Mouse (Mus musculus): ENCODE data around the gene Camta1. TPM values are rescaled to one million over a fixed set of nuclear protein-coding genes. Genes with fewer than 3 reads are reported as not detected.

Camta1 gene
- polyA plus RNA-seq, 1 experiment = 7.7 TPM

DNA sequence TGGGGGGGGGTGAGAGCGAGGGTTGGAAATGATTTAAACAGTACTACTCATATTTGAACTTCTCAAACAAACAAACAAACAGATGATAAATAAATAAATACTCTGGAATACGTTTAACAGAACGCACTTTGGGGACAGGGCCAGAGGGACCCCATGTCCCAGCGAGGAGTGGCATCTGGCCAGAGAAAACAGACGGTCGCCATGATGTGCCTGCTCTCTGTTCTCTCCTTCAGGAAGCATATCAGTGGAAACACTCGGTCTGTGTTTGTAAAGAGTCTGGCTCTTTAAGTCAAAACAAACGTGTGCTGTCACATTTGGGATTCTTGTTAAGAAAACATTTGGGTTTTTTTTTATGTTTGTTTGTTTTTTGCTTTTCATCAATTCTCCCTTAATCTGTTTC lies 439.3 kb downstream of the Camta1 start:
- no peak for DNase-seq
- no peaks in the 10 kb centered on the region for H3K36me3 ChIP-seq (ENCODE audit: control insufficient read depth, insufficient read depth, low read length)
- no peak overlapping the region for H3K27ac ChIP-seq (ENCODE audit: insufficient read depth, low read depth, low read length)
- no peaks in the 10 kb centered on the region for H3K4me1 ChIP-seq (ENCODE audit: control insufficient read depth, insufficient read depth, low read length)
- 57% methylated on average over 8 of the region's 8 CpGs for WGBS
- no peaks in the 10 kb centered on the region for H3K27me3 ChIP-seq (replicated peaks; ENCODE audit: control insufficient read depth, insufficient read depth, low read length)
- TF ChIP-seq POLR2A (IDR thresholded peaks at IDR 0.05; ENCODE audit: low read depth, low read length) (no peak), CTCF (conservative IDR thresholded peaks at IDR 0.05; ENCODE audit: insufficient read depth, insufficient read length, low read depth, low read length) (no peak)
- no peak overlapping the region for H3K4me3 ChIP-seq (ENCODE audit: insufficient read depth, low read depth, low read length)

DNA sequence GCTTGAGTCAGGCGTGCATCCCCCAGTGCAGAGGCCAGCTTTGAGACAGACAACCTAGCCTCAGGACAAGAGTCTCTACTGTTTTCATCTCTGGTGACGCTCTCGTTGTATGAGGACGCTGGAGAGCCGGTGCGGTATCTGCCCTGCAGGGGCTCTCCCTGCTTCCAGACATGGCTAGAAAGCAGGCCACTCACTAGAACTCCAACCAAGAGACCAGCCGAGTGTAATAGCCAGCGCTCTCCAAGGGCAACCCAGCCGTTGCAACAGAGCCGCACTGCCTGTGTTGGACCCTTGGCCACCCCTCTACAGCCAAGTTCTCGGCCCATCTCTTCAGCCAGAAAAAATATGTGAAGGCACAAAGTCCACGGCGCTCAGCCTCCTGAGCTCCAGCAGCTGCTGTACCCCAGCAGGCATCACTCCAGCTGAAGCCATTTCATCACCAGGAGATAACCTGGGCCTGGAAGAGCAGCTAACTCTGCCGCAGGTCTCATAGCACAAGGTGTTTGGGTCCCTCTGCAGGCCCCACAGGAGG lies 443.3 kb downstream of the Camta1 start:
- Histone ChIP-seq H3K27me3 (replicated peaks; ENCODE audit: control insufficient read depth, insufficient read depth, low read length) (no peaks in the 10 kb centered on the region), H3K4me1 (ENCODE audit: control insufficient read depth, insufficient read depth, low read length) (no peaks in the 10 kb centered on the region), H3K27ac (ENCODE audit: insufficient read depth, low read depth, low read length) (no peak overlapping the region), H3K4me3 (ENCODE audit: insufficient read depth, low read depth, low read length) (no peak overlapping the region), H3K36me3 (ENCODE audit: control insufficient read depth, insufficient read depth, low read length) (no peaks in the 10 kb centered on the region)
- TF ChIP-seq POLR2A (IDR thresholded peaks at IDR 0.05; ENCODE audit: low read depth, low read length) = no peak
- no peak for DNase-seq
- WGBS = 76% methylated on average over 14 of the region's 14 CpGs

- no peaks in the 10 kb centered on the region for H3K36me3 ChIP-seq (ENCODE audit: control insufficient read depth, insufficient read depth, low read length)
- H3K27me3 ChIP-seq (replicated peaks; ENCODE audit: control insufficient read depth, insufficient read depth, low read length) = no peaks in the 10 kb centered on the region
- TF ChIP-seq CTCF (conservative IDR thresholded peaks at IDR 0.05; ENCODE audit: insufficient read depth, insufficient read length, low read depth, low read length) (no peak), POLR2A (IDR thresholded peaks at IDR 0.05; ENCODE audit: low read depth, low read length) (no peak)
- H3K4me3 ChIP-seq (ENCODE audit: insufficient read depth, low read depth, low read length) = no peak overlapping the region
- 62% methylated on average over 4 of the region's 4 CpGs for WGBS
- no peak for DNase-seq
- no peaks in the 10 kb centered on the region for H3K4me1 ChIP-seq (ENCODE audit: control insufficient read depth, insufficient read depth, low read length)
- H3K27ac ChIP-seq (ENCODE audit: insufficient read depth, low read depth, low read length) = no peak overlapping the region
Measured at GRCm38 (mm10) chr4:151415812-151416211, 445.9 kb downstream of the Camta1 start.

DNA sequence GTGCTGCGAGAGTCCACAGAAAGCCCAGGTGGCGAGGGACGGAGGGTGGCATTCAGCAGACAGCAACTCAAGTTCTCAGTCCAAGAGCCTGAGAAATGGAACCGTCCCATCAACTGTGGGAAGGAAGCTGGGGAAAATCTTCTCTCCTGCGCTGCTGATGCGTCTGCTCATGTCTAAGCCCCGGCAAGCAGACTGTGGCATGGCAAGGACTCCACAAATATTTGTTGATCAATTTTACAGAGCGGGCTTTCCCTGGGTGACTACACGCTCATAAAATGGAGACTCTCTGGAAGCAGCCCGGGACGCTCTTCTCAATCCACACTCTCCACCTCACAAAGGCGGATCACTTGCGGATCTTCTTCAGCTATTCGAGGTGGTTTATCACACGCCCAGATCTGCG lies 446.3 kb downstream of the Camta1 start:
- no peak for TF ChIP-seq POLR2A (IDR thresholded peaks at IDR 0.05; ENCODE audit: low read depth, low read length)
- no peak for TF ChIP-seq CTCF (conservative IDR thresholded peaks at IDR 0.05; ENCODE audit: insufficient read depth, insufficient read length, low read depth, low read length)
- H3K27ac ChIP-seq (ENCODE audit: insufficient read depth, low read depth, low read length) = no peak overlapping the region
- H3K4me1 ChIP-seq (ENCODE audit: control insufficient read depth, insufficient read depth, low read length) = no peaks in the 10 kb centered on the region
- 92% methylated on average over 16 of the region's 16 CpGs for WGBS
- no peak for DNase-seq
- H3K4me3 ChIP-seq (ENCODE audit: insufficient read depth, low read depth, low read length) = no peak overlapping the region
- H3K36me3 ChIP-seq (ENCODE audit: control insufficient read depth, insufficient read depth, low read length) = no peaks in the 10 kb centered on the region
- no peaks in the 10 kb centered on the region for H3K27me3 ChIP-seq (replicated peaks; ENCODE audit: control insufficient read depth, insufficient read depth, low read length)

DNA sequence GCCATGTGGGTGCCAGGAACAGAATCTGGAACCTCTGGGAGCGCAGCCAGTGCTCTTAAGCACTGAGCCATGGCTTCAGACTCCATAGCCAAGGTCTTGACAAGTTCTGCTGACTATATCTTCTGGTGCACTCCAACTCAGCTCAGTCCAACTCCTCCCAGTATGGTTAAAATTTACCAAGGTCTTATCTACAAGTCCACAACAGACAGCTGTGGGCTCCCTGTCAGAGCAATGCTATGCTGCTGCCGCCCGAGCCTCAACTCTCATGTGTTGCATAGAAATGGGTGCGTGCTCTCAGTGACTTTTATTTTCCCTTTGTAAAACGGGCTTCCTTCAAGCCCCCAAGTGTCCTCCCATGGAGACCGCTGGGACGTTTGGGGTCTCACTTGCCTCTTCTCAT lies 446.7 kb downstream of the Camta1 start:
- no peak overlapping the region for H3K4me3 ChIP-seq (ENCODE audit: insufficient read depth, low read depth, low read length)
- DNase-seq = peak; percentile 29
- WGBS = 86% methylated on average over 7 of the region's 7 CpGs
- H3K27ac ChIP-seq (ENCODE audit: insufficient read depth, low read depth, low read length) = no peak overlapping the region
- no peak for TF ChIP-seq POLR2A (IDR thresholded peaks at IDR 0.05; ENCODE audit: low read depth, low read length)
- no peak for TF ChIP-seq CTCF (conservative IDR thresholded peaks at IDR 0.05; ENCODE audit: insufficient read depth, insufficient read length, low read depth, low read length)
- no peaks in the 10 kb centered on the region for H3K36me3 ChIP-seq (ENCODE audit: control insufficient read depth, insufficient read depth, low read length)
- no peaks in the 10 kb centered on the region for H3K4me1 ChIP-seq (ENCODE audit: control insufficient read depth, insufficient read depth, low read length)
- no peaks in the 10 kb centered on the region for H3K27me3 ChIP-seq (replicated peaks; ENCODE audit: control insufficient read depth, insufficient read depth, low read length)

- 36% methylated on average over 14 of the region's 14 CpGs for WGBS
- no peak overlapping the region for H3K4me3 ChIP-seq (ENCODE audit: insufficient read depth, low read depth, low read length)
- TF ChIP-seq CTCF (conservative IDR thresholded peaks at IDR 0.05; ENCODE audit: insufficient read depth, insufficient read length, low read depth, low read length) (no peak), POLR2A (IDR thresholded peaks at IDR 0.05; ENCODE audit: low read depth, low read length) (no peak)
- H3K27ac ChIP-seq (ENCODE audit: insufficient read depth, low read depth, low read length) = no peak overlapping the region
- no peaks in the 10 kb centered on the region for H3K36me3 ChIP-seq (ENCODE audit: control insufficient read depth, insufficient read depth, low read length)
- no peak for DNase-seq
- no peaks in the 10 kb centered on the region for H3K27me3 ChIP-seq (replicated peaks; ENCODE audit: control insufficient read depth, insufficient read depth, low read length)
- H3K4me1 ChIP-seq (ENCODE audit: control insufficient read depth, insufficient read depth, low read length) = no peaks in the 10 kb centered on the region
Measured at GRCm38 (mm10) chr4:151411641-151412061, 450.0 kb downstream of the Camta1 start.

DNA sequence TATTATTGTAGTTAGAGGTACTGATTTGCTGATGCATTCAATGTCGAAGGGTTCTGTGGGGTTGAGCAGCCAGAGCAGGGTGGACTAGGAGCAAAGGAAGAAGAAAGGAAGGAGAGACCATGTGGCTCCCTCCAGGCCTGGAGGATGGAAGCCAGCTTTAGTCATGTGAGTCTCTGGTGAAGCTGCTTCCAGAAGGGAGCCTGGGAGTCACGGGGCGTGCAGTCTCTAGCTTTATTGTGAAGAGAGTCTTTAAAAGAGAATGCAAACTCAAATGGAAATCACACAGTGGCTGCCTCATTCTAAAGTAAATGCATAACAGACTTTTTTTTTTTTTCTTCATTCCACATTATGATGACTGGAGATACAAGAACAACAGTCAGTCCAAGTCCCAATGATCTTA lies 450.7 kb downstream of the Camta1 start:
- no peaks in the 10 kb centered on the region for H3K36me3 ChIP-seq (ENCODE audit: control insufficient read depth, insufficient read depth, low read length)
- TF ChIP-seq POLR2A (IDR thresholded peaks at IDR 0.05; ENCODE audit: low read depth, low read length) = no peak
- TF ChIP-seq CTCF (conservative IDR thresholded peaks at IDR 0.05; ENCODE audit: insufficient read depth, insufficient read length, low read depth, low read length) = no peak
- no peak overlapping the region for H3K4me3 ChIP-seq (ENCODE audit: insufficient read depth, low read depth, low read length)
- 59% methylated on average over 3 of the region's 3 CpGs for WGBS
- no peak for DNase-seq
- H3K27me3 ChIP-seq (replicated peaks; ENCODE audit: control insufficient read depth, insufficient read depth, low read length) = no peaks in the 10 kb centered on the region
- no peaks in the 10 kb centered on the region for H3K4me1 ChIP-seq (ENCODE audit: control insufficient read depth, insufficient read depth, low read length)
- H3K27ac ChIP-seq (ENCODE audit: insufficient read depth, low read depth, low read length) = no peak overlapping the region

GRCm38 (mm10) chr4:151409291-151409690 lies 452.4 kb downstream of the Camta1 start:
- H3K27ac ChIP-seq (ENCODE audit: insufficient read depth, low read depth, low read length) = no peak overlapping the region
- H3K36me3 ChIP-seq (ENCODE audit: control insufficient read depth, insufficient read depth, low read length) = no peaks in the 10 kb centered on the region
- TF ChIP-seq POLR2A (IDR thresholded peaks at IDR 0.05; ENCODE audit: low read depth, low read length) (no peak), CTCF (conservative IDR thresholded peaks at IDR 0.05; ENCODE audit: insufficient read depth, insufficient read length, low read depth, low read length) (no peak)
- no peaks in the 10 kb centered on the region for H3K27me3 ChIP-seq (replicated peaks; ENCODE audit: control insufficient read depth, insufficient read depth, low read length)
- 77% methylated on average over 6 of the region's 6 CpGs for WGBS
- DNase-seq = no peak
- H3K4me3 ChIP-seq (ENCODE audit: insufficient read depth, low read depth, low read length) = no peak overlapping the region
- no peaks in the 10 kb centered on the region for H3K4me1 ChIP-seq (ENCODE audit: control insufficient read depth, insufficient read depth, low read length)
